Mouse (Mus musculus): ENCODE data around the gene Prcp. TPM values are rescaled to one million over a fixed set of nuclear protein-coding genes. Genes with fewer than 3 reads are reported as not detected.

Prcp gene
- 3.7 TPM for polyA plus RNA-seq (2014; fragmentation: Illumina TruSeq; extraction: RNeasy Lipid Tissue Mini Kit (QIAGEN cat#74804); ENCODE audit: low read depth, low replicate concordance)

GRCm38 (mm10) chr7:92874116-92874675 lies at the start of gene Prcp, which contains the start of gene Ddias:
TSS of gene Prcp (plus strand) at chr7:92874470.
TSS of gene Ddias (minus strand) at chr7:92874247.

Other genes with a start within 250 kb of the Prcp start
- 0.98 TPM for gene Ankrd42, start 237.3 kb upstream of the Prcp start, polyA plus RNA-seq (2014; fragmentation: Illumina TruSeq; extraction: RNeasy Lipid Tissue Mini Kit (QIAGEN cat#74804); ENCODE audit: low read depth, low replicate concordance)
- 23.9 TPM for gene Pcf11, start 204.5 kb upstream of the Prcp start, polyA plus RNA-seq (2014; fragmentation: Illumina TruSeq; extraction: RNeasy Lipid Tissue Mini Kit (QIAGEN cat#74804); ENCODE audit: low read depth, low replicate concordance)
- 20.3 TPM for gene Rab30, start 132.9 kb upstream of the Prcp start, polyA plus RNA-seq (2014; fragmentation: Illumina TruSeq; extraction: RNeasy Lipid Tissue Mini Kit (QIAGEN cat#74804); ENCODE audit: low read depth, low replicate concordance)
- 1.5 TPM for gene Ddias, start 223 bp upstream of the Prcp start, polyA plus RNA-seq (2014; fragmentation: Illumina TruSeq; extraction: RNeasy Lipid Tissue Mini Kit (QIAGEN cat#74804); ENCODE audit: low read depth, low replicate concordance)
- gene Fam181b, start 205.4 kb downstream of the Prcp start, polyA plus RNA-seq (2014; fragmentation: Illumina TruSeq; extraction: RNeasy Lipid Tissue Mini Kit (QIAGEN cat#74804); ENCODE audit: low read depth, low replicate concordance): not detected

Measured in liver, adult 10 weeks (tissue).